Mouse (Mus musculus) telencephalon, adult 2 months (tissue): Measurements from ENCODE around the gene Stxbp6.
"Not testable (repeated sequence)": the region's sequence is repeated elsewhere in the genome, so short reads cannot be mapped to it uniquely, and the experiment has no call there.

Experiments used
- DNase-seq: peaks from one replicate; pipeline ENCODE4 v3.0.0-alpha.2; 2011; ENCODE audit warnings: low read depth, low spot score

The Stxbp6 gene

DNA sequence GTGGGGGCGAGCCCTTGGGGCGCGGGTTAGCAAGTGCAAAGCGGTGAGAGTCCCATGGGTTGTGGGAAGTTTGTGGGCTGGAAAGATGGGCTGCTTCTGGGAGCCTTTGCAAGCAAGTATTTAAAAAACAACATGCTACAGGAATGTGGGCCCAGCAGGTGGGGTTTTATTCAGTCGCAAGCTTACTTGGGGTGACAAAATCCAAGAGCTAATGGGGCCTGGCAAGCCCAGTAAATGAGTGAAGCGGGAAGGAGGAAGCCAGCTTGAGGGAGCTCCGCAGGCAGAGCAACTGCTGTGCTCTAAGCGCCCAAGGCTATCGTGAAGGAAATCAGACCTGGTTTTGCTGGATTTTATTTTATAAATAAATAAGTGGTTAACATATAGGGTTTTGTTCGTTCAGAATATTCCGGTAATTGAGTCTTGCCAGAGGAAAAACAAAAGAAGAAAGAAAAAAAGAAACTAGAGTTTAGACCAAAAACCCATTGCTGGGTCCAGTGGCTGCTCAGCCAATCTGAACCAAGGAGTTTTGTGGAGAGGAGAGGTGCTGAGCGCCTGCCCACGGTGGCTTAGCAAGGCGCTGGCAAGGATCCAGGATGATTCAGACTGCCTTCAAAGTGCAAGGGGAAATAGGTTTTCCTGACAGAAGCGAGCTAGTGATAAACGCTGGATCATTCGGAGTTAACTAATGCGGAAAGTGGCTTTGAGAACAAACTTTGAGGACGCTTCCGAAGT lies at the start of gene Stxbp6:
Gene Stxbp6, minus strand, starts transcription at position 99 of the 732 bp plus-strand sequence.
- peak; percentile 35 for DNase-seq

DNA sequence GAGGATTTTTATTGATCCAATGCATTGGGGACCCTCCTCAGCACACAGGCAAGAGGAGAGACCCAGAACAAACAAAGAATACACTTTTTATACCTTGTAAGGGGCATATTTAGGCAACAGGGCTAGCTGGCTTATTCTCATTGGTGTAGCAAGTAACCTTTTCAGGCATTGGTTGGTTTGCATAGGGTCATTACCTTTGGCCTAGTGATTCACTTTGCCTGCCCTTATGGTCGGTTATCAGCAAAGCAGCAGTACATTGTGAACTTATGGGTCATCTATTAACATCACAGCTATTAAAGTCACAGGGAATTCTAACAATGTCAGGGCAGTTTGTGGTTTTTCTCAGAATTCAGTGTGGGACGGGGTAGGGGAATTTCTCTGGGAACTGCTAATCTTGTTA lies 28.4 kb upstream of the Stxbp6 start:
- DNase-seq: not testable (repeated sequence)

DNA sequence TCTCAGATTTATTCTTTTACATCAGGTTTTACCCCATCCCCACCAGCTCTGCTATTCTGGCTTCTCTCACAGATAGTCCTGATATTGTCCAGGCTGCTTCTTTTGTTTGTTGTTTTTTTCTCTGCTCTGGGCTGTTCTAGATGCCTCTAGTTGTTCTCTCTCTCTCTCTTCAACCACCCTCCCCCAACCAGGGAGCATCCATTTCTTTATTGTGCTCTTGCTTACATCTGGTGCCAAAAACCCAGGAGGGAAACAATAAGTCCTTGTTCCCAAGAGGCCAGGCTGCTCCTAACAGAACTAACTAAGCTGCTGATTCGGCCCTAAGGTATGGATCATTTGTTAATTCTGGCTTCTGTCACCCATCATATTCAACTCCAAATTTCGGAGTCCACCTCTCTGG lies 19.2 kb upstream of the Stxbp6 start:
- DNase-seq: peak; percentile 51

DNA sequence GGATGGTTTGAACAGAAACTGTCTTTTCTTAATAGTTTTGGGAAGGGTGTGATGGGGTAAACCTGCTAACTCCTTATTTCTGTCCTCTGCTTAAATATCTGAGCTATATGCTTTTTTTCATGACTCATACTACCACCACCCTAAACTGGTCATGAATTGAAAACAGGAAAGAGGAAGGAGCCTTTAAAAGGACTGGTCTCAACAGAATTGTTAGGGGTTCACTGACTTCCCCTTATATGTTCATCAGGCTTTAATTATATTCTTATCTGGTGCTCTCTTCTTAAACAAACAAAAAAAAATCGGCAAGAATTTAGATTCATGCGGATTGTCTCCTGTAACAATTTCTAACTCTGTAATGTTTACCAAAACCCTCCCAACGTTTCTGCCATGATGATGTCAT lies 17.9 kb upstream of the Stxbp6 start:
- no peak for DNase-seq

DNA sequence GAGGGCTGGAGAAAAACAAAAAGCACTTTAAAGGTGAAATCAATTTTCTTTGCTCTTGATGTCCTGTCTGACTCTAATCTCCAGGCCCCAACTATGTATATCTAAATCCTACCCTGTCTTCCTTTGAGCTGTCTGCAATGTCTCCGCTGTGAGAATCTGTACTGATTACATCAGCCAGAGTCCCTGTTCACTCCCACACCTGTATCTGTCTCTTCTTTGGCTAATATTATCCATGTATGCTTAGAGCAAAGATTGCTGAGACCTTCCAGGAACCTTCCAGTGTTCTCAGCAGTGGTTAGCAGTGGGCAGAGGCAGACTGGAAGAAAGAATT lies 8.6 kb upstream of the Stxbp6 start:
- no peak for DNase-seq

DNA sequence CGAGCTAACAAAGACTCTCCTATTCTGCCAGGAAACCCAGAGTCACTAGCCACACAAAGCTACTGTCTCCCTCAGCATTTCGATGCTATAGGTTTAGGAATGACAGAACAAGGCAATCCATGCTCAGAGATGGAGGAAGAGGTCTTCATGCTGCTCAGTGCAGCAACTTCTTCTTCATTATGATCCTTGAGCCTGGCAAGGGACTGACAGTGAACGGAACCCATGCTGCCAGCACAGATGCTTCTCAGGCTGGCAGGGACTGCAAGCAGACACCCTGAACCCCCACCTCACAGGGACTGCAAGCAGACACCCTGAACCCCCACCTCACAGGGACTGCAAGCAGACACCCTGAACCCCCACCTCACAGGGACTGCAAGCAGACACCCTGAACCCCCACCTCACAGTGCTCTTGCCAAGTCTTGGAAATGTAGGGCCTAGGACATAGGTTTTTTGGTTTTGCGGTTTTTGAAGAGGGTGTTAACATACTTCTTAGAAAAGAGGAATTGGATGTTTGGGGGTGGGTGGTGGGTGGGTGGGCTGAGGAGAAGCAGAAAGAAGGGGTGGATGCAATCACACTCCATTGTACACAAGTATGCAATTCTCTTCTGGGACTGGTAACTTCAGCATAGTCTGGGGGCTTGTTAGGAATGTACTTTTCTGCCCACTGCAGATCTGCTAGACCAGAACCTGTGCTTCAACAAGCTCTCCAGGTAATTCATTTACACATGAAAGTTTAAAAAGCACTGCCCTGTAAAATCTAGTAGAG lies 8.1 kb upstream of the Stxbp6 start:
- DNase-seq: no peak

DNA sequence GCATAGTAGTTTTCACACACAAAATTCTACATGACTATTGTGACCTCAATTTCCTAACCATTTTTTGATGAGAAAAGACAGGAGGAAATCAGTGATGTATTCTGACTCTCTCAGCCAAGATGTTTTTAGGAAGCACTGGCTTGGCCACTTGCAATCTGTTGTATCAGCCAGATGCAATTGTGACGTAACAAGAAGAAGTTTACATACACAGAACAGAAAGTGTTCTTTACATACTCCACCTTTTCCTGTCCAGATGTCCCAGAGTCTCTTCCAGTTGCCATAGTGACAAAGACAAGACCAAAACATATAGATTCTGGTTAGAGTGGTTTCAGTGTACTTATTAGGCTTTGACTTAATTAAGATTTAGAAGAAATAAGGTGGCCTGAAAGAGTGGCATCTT lies 7.1 kb upstream of the Stxbp6 start:
- no peak for DNase-seq

DNA sequence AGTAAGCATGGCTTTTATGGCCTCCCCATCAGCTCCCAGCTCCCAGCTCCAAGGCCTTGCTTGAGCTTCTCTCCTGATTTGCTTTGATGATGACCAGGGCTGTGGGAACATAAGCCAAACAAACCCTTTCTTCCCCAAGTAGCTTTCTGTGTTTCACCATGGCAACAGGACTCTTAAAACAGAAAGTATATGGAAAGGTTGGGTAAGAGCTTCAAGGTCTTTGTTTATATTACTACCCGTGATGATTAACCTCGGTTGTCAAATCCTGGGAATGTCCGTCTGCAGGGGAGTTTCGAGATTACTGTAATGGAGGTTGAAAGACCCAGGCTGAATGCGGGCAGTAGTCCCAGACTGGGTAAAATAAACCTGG lies 6.2 kb upstream of the Stxbp6 start:
- no peak for DNase-seq

DNA sequence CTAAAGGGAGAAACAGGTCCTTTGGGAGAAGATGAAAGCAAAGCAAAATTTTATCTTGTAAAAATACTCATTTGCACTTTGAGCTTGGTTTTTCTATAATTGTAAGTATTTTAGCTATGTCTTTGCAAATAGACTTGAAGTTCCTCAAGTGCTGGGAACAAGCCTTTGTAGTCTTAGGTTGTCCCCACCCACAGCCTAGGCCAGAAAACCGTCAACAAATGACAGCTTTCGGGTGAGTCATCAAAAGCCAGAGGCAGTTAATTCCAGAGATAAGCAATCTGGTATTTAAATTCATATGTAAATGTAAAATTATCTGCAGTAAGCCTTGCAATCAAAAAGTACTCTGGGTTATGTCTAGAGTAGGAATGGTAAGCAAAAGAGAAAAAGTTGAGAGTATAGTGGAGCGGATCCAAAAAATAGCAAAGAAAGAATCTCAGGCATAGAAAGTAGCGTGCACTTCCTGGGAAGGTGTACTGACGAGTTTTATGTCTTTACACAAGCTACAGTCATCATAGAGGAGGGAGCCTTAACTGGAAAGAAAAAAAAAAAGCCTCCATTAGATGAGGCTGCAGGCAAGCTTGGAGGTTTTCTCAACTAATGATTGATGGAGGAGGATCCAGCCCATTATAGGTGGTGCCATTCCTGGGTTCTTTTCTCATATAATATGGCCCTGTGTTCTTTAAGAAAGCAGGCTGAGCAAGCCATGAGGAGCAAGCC lies 5.7 kb upstream of the Stxbp6 start:
- DNase-seq: no peak

DNA sequence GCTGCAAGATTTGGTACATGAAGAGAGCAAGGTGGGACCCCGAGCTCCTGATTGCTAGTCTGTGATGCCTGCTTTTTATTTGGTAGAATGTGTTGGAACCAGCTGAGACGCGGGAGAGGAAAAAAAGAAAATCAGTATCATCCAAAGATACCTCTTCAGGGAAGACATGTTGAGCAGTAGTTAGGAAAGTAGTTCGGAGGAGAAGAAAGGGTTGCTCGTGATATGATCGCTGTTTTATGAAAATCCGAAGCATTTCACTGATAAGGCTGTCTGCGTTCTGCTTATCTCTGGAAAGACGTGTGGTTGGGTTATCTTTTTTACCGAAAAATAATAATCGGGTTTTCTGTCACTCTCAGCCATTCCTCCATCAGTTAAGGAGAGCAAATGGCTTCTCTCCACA lies 1.1 kb upstream of the Stxbp6 start:
- no peak for DNase-seq

DNA sequence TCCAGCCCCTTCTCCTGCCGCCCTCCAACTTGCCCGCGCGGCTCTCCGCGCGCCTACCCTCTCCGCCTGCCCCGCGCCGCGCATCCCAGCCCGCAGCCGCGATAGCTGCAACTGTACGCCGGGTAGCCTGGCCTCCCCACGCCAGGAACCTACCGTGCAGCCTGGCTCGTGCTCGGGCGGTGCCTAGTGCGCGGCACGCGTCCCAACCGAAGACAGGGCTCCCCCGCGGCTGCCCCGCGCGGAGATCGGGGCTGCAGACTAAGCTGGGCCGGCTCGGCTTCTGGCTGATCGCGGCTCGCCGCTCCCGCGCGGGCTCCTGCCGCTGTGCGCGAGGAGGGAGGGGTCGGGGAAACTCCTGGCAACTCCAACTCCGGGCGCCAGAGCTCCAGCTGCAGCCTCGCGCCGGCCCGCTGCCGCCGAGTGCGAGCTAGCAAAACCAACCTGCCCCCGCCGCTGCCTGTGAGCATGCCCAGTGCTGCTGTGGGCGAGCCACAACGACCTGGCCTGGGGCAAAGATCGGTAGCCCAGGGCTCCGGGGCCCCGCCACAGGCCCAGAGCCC lies 387 bp downstream of the Stxbp6 start:
- DNase-seq: peak; percentile 50

DNA sequence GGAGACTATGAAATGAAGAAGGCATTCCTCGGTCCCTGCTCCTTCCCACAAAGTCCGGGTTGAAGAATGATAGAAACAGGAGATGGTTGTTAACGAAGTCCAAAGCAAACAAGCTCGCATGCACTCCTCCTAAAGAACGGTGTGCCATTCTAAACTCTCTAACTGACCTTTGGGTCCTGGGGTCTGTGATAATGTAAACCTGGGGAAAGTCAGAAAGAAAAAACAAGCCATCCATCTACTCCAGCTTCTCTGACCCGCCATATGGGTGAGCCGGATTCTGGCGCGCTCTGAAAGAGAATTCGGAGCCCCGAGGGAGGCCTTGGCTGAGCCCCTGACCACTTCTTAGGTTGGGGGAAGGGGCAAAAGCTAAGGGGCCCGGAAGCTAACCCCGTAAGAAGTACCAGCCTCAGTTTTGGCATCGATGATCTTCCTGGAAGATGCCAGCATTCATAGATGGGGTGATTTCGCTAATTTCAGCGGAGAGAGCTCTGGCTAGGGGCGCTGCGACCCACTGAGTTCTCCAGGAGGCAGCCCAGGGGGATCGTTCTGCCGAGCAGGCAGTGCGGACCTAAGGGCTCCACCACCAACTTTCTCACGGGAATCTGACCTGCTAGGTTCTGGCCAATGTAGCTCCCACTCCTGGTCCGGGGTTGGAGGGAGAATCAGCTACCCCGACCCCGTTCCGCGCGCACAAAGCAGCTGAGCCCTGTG lies 1.0 kb downstream of the Stxbp6 start:
- no peak for DNase-seq

DNA sequence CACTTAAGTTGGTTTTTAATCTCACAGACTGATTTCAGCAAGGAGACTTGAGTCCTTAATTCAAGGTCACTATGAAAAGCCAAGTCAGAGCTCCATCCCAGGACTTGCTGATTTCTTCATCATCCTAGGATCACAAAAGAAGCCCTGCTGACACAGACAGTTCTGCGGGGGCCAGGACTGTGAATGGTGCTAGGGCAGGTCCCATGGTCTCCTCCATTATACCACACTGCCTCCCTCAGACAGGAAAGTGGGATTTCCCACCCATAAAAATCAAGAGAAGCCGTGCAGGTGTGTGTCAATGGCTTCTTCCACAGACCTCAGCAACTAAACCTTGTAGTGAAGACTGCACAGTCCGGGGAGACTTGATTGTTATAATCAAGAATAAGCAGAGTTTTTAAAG lies 2.3 kb downstream of the Stxbp6 start:
- no peak for DNase-seq

DNA sequence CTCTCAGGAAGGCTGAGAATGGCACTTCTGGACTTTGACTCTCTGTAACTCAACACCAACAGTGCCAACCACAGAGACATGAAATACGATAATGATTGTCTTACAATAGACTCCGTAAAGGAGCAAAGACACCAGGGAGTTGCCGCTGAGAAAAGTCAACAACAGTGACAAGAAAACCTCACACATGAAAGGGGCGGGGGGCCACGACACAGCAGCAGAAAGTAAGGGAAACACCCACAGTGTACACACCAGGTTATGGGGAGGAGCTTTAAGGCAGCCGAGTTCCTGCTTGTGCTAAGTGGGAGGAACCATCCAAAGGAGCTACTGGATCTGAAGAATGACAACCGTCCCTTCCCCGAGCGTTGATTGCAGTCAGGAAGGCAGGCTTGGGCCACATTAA lies 4.3 kb downstream of the Stxbp6 start:
- no peak for DNase-seq

DNA sequence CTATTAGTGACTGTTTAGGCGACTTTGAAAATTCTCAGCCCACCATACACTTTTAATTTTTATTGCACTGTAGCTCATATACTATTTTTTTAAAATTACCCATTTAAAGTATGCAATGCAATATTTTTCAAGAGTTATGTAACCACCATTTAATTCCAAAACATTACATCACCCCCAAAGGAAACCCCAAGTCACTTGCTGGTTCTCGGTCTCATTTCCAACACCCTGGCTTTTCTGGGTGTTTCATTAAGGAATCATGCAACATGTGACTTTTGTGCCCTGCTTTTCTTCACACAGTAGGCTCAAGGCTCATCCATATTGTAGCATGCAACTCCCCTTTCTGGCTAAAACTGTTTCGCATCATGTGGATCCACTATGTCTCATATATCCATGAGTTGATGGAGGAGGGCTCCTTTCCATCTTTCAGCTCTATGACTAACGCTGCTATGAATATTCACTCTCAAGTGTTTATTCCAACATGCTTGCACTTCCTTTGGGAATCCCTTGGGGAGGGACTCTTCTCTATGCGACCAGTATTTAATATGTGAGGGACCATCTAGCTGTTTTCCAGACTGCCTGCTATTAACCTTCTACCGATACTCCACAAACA lies 6.3 kb downstream of the Stxbp6 start:
- DNase-seq: no peak

DNA sequence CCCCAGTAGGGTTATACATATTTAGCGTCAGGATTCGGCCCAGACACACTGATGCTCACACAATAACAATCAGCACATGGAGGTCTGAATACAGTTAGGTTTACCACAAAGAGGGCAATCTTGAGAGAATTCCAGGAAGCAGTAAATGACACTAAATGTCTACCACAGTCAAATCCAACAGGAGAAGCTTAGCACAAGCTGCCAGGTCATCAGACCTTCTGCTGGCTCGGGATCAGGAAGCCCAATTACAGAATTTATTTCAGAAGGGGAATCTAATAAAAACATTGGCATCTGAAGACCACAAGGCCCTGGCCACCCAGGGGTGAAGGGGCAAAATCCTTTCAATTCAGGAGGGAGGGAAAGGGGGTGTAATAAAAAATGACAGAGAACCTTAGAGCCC lies 6.8 kb downstream of the Stxbp6 start:
- DNase-seq: no peak

DNA sequence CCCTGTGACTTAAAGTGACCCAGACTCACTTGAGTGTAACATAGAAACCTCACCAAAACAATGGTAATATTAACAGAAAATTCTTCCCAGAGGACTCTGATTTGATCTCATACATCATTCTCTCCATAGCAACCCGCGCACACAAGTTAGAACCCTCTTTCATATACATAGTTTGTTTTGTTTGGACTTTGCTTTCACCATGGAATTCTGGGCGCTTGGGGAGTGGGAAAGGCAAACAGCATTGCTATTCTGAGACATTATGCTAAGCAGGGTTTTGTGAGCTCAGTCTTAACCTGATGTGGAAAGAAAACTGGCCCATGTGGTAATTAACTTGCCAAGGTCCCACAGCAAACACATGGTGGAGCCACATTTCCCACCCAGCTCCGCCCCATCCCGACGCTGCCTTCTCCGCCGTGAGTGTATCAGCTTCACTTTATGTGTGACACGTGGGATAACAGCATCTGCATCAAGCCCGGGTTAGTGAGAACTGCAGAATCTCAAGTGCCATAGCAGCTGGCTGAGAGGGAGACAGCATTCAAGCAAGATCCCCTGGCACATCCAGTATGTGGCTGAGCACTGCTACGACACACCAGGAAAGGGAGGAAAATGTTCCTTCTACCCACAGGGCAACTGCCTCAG lies 7.3 kb downstream of the Stxbp6 start:
- peak; percentile 49 for DNase-seq

DNA sequence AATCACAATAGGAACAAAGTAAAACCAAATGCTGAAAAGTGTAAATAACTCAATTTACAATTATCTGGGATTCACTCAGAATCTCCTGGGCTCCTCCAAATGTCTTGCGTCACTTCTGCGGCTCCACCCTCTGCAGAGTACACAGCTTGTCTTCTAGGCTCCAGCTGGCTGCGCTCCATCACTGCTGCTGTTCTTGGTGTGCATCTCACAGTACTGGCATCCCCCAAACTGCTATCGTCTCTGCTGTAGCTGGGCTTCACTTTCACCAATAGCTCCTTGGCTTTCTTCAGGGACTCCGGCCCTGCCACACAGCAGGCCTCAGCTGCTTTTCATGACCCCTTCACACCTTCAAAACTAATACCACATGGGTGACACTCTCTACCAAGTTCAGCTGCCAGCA lies 10.9 kb downstream of the Stxbp6 start:
- DNase-seq: no peak

DNA sequence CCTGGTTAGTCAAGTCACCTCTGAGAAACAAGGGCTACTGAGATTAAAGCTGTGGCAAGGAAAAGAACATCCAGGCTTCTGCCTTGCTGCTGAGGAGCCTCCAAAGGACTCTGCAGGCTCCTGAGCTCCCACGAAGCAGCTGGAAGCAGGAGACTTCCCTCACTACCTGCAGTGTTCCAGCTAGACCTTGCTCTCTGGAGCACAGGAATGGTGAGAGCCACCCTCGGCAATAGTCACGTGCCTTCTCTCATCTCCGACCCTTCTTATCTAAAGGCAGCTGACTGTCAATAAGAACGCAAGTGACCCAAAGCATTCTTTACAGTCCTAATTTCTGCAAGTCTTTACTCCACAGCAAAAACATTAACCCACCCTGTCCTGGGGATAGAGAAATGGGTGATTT lies 13.2 kb downstream of the Stxbp6 start:
- DNase-seq: no peak

DNA sequence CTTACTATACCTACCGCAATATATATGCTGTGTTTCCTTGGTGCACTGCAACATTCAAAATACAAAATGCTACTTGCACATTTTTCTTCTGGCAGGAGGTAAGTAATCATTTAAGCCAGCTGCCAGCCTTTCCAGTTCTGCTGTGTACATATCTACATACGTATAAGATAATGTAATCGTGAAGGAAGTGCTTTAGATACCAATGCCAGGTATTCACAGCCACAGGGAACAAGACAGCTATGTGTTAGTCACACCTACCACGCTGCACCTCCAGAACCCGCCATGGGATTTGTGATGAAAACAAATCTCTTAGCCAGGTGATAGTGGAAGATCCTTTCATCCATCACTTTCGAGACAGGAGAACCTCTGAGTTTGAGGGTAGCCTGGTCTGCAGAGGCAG lies 13.7 kb downstream of the Stxbp6 start:
- DNase-seq: no peak

DNA sequence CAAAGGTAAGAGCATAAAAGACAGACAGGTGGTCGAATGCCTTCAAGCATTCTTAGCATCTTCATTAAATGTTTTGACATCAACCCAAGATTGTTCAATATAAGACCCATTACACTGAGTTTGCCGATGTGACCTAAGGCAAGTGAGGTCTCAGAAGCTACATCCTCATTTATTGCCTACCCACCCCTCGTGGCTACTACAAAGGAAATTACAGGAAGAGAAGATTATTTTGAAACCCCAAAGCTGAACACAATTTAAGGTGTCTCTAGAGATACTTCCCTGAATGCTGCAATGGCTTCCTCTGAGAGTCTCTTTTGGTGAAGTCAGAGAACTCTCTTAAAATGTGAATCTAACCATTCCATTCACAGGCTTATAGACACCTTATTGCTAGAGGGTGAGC lies 16.5 kb downstream of the Stxbp6 start:
- no peak for DNase-seq
